Mouse (Mus musculus) kidney, embryonic 15.5 days (tissue): ENCODE measurements at regions not wholly inside any gene's neighbourhood (a gene's known extent, or its start where the extent isn't known, plus 50 kb on each side); places are given as distances from the start of the nearest gene placed in this dataset.
"Not testable (repeated sequence)": the region's sequence is repeated elsewhere in the genome, so short reads cannot be mapped to it uniquely, and the experiment has no call there.

Experiments used
- ATAC-seq: fragments of 200-750 bp; cut with Nextera tagmentation; replicated peaks from 2 replicates; pipeline ENCODE4 v1.8.0; 2017; ENCODE audit warnings: moderate TSS enrichment; ENCODE audit not compliant: low FRiP score
- H3K27ac ChIP-seq: fragments of 300-500 bp; sonication (generic); 2 replicates; pipeline ENCODE4 v1.5.1; 2015; ENCODE audit warnings: mild to moderate bottlenecking, inconsistent platforms
- H3K27me3 ChIP-seq: fragments of 300-500 bp; sonication (generic); 2 replicates; pipeline ENCODE4 v1.6.1; 2015; ENCODE audit warnings: inconsistent platforms
- H3K36me3 ChIP-seq: fragments of 300-500 bp; sonication (generic); 2 replicates; pipeline ENCODE4 v1.6.1; 2015; ENCODE audit warnings: inconsistent platforms
- H3K4me1 ChIP-seq: fragments of 300-500 bp; sonication (generic); 2 replicates; pipeline ENCODE4 v1.6.1; 2015; ENCODE audit warnings: inconsistent platforms
- H3K4me2 ChIP-seq: fragments of 300-500 bp; sonication (generic); 2 replicates; pipeline ENCODE4 v1.6.1; 2015; ENCODE audit warnings: moderate library complexity, mild to moderate bottlenecking, inconsistent platforms
- H3K4me3 ChIP-seq: fragments of 300-500 bp; sonication (generic); replicated peaks from 2 replicates; pipeline ENCODE4 v1.5.1; 2015; ENCODE audit warnings: mild to moderate bottlenecking, inconsistent platforms
- H3K9ac ChIP-seq: fragments of 300-500 bp; sonication (generic); 2 replicates; pipeline ENCODE4 v1.6.1; 2015; ENCODE audit warnings: mild to moderate bottlenecking, inconsistent platforms
- H3K9me3 ChIP-seq: fragments of 300-500 bp; sonication (generic); replicated peaks from 2 replicates; pipeline ENCODE4 v1.6.1; 2016; ENCODE audit warnings: inconsistent platforms
- WGBS: fragments of 180-500 bp; shearing (Covaris S2); methylation state at CpG from one replicate; pipeline ENCODE4 v1.1.7; 2015; ENCODE audit warnings: mixed read lengths; 5-methylcytosine and 5-hydroxymethylcytosine counted together

GRCm38 (mm10) chr3:11323101-11323500, 987.6 kb upstream of the Gm38303 start:
- Histone ChIP-seq H3K27ac (no peak overlapping the region), H3K4me2 (no peak overlapping the region), H3K9ac (no peak overlapping the region), H3K4me1 (no peaks in the 10 kb centered on the region), H3K4me3 (no peak overlapping the region), H3K36me3 (no peaks in the 10 kb centered on the region), H3K9me3 (no peaks in the 10 kb centered on the region), H3K27me3 (no peaks in the 10 kb centered on the region)
- WGBS = 51% methylated on average over 2 of the region's 2 CpGs
- ATAC-seq = no peak

GRCm38 (mm10) chr3:11293001-11293400, 957.5 kb upstream of the Gm38303 start:
- H3K27me3 ChIP-seq = no peaks in the 10 kb centered on the region
- H3K27ac ChIP-seq = no peak overlapping the region
- 82% methylated on average over 3 of the region's 3 CpGs for WGBS
- no peak for ATAC-seq
- H3K4me1 ChIP-seq = no peaks in the 10 kb centered on the region
- no peak overlapping the region for H3K4me2 ChIP-seq
- no peaks in the 10 kb centered on the region for H3K36me3 ChIP-seq
- H3K9ac ChIP-seq = no peak overlapping the region
- no peak overlapping the region for H3K4me3 ChIP-seq
- no peaks in the 10 kb centered on the region for H3K9me3 ChIP-seq

DNA sequence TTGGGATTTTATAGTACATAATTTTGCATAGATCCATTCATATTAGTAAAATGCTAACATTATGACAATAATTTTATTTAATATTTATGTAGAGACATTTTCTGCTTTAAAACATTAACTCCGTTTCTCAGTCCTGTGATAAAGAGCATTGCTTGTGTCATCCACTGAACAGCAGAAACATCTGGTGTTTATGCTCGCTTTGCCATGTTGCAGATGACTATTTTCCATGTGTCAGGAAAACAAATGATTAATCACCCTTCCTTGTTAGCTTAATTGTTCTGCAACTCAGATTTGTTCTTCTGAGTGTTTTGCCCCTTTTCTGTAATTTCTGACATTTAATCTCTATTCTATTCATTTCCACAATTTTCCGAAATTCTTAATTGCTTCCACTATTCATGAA, 925.6 kb upstream of the Gm38303 start:
- no peak overlapping the region for H3K4me2 ChIP-seq
- H3K9me3 ChIP-seq = no peaks in the 10 kb centered on the region
- H3K27me3 ChIP-seq = no peaks in the 10 kb centered on the region
- no peak for ATAC-seq
- H3K4me3 ChIP-seq = no peak overlapping the region
- no peak overlapping the region for H3K27ac ChIP-seq
- no peak overlapping the region for H3K9ac ChIP-seq
- H3K4me1 ChIP-seq = no peaks in the 10 kb centered on the region
- no peaks in the 10 kb centered on the region for H3K36me3 ChIP-seq
- WGBS = 74% methylated on average over 3 of the region's 3 CpGs

GRCm38 (mm10) chr3:11213996-11214395, 878.5 kb upstream of the Gm38303 start:
- H3K36me3 ChIP-seq = no peaks in the 10 kb centered on the region
- 90% methylated on average over 2 of the region's 2 CpGs for WGBS
- ATAC-seq = no peak

DNA sequence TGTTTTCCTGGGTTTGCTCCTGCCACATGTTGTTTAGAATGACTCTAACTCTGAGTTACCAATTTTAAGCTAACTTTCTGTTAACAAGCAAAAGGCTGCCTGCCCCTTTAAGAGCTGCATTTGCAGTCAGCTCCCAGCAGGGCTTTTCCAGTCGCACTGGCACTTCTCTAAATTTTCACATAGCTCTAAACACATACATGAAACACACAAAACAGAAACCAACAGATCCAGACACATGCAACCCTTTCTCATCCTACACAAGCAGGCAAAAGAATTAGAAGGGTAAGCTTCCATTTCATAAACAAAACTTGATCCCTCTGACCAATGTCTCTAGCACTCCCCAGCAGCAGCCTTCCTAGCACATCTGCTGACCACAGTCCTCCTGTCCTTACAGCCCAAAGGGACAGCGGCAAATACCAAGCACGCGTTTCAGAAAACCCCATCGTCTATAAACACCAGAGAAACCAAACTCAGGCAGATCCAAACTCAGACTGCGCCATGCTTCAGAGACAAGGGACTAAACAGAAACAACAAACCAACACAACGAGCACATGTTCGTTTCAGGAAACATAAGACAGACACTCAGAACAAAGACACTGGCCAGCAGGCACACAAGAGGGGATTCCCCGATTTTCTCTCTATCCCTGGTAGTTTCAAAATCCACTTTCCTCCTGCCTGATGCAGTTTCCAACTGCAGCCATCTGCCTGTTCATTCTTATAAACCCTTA, 877.6 kb upstream of the Gm38303 start:
- ATAC-seq = not testable (repeated sequence)
- WGBS = 40% methylated on average over 9 of the region's 9 CpGs
- 0 out of 2 replicates have a peak overlapping the region, but pooled peaks have one; percentile 16 for H3K4me2 ChIP-seq

More at GRCm38 (mm10) chr3:11213996-11214395, 878.5 kb upstream of the Gm38303 start:
- Histone ChIP-seq H3K27me3 (no peaks in the 10 kb centered on the region), H3K9me3 (no peaks in the 10 kb centered on the region), H3K27ac (no peak overlapping the region), H3K9ac (no peak overlapping the region), H3K4me1 (no peaks in the 10 kb centered on the region), H3K4me3 (no peak overlapping the region), H3K4me2 (no peak overlapping the region)

GRCm38 (mm10) chr3:11212290-11212912, 876.9 kb upstream of the Gm38303 start:
- 64% methylated on average over 4 of the region's 4 CpGs for WGBS
- not testable (repeated sequence) for H3K9ac ChIP-seq, H3K27ac ChIP-seq, ATAC-seq, H3K4me1 ChIP-seq, H3K4me2 ChIP-seq, H3K27me3 ChIP-seq, H3K9me3 ChIP-seq, H3K36me3 ChIP-seq, H3K4me3 ChIP-seq

More for the DNA sequence above, 877.6 kb upstream of the Gm38303 start:
- H3K4me1 ChIP-seq, H3K27me3 ChIP-seq, H3K36me3 ChIP-seq, H3K9me3 ChIP-seq, H3K27ac ChIP-seq, H3K4me3 ChIP-seq, H3K9ac ChIP-seq: not testable (repeated sequence)

DNA sequence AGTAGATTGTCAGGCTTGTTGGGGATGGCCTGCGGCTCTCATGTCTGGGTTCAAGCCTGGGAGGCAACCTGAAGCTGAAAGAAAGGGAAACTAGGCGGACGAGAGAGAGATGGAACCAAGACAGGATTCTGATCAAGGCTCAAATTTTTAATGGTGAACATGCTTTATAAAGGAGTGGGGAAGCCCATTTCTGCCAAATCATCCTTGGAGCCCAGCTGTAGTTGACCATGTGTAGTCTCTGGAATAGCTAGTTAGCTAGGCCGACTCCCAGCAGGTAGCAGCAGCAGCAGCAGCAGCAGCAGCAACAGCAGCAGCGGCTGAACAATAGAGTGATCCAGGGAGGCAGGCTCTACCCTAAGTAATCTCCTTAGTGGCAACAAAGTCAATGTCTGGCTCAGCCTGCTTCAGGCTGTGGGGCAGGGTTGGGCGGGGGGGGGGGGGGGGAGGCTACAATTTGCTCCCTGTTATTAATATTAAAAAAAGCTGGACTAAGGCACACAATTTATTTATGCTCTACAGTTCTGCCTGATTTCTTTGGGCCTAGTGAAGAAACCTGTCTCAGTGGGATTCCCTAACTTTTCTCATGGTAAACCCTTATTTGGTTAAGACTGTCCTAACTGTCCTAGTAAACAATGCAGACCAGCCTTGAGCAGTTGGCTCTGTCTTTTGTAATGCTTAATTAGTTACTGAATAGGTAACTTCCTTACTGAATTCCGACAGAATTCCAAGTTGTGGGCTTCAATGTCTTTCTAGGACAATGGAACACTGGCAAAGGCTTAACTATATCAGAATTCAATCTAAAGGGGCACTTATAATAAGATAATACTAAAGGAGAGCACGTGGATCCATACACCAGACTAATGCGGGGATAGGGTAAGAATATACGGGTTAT, 875.7 kb upstream of the Gm38303 start:
- not testable (repeated sequence) for H3K4me3 ChIP-seq, H3K9ac ChIP-seq, H3K27ac ChIP-seq, H3K36me3 ChIP-seq, ATAC-seq, H3K27me3 ChIP-seq, H3K4me1 ChIP-seq, H3K9me3 ChIP-seq, H3K4me2 ChIP-seq
- 83% methylated on average over 9 of the region's 10 CpGs for WGBS

GRCm38 (mm10) chr3:11174002-11174401, 838.5 kb upstream of the Gm38303 start:
- no peaks in the 10 kb centered on the region for H3K27me3 ChIP-seq
- no peaks in the 10 kb centered on the region for H3K36me3 ChIP-seq
- H3K4me3 ChIP-seq = no peak overlapping the region
- no peak for ATAC-seq
- no peak overlapping the region for H3K27ac ChIP-seq
- H3K9ac ChIP-seq = no peak overlapping the region
- no peaks in the 10 kb centered on the region for H3K4me1 ChIP-seq
- no peak overlapping the region for H3K4me2 ChIP-seq
- H3K9me3 ChIP-seq = no peaks in the 10 kb centered on the region
- 74% methylated on average over 2 of the region's 2 CpGs for WGBS

GRCm38 (mm10) chr3:11155350-11155749, 819.9 kb upstream of the Gm38303 start:
- H3K27me3 ChIP-seq = no peaks in the 10 kb centered on the region
- no peak for ATAC-seq
- H3K4me2 ChIP-seq = no peak overlapping the region
- no peaks in the 10 kb centered on the region for H3K36me3 ChIP-seq
- no peaks in the 10 kb centered on the region for H3K4me1 ChIP-seq
- H3K27ac ChIP-seq = no peak overlapping the region
- 71% methylated on average over 1 of the region's 1 CpGs for WGBS
- H3K9me3 ChIP-seq = no peaks in the 10 kb centered on the region
- no peak overlapping the region for H3K9ac ChIP-seq
- no peak overlapping the region for H3K4me3 ChIP-seq
